Mouse (Mus musculus) CH12.LX (cell line): ENCODE measurements around the gene Fbxo39. TPM values are rescaled to one million over a fixed set of nuclear protein-coding genes. Genes with fewer than 3 reads are reported as not detected.

Experiments
- DNase-seq: peaks from one replicate; pipeline ENCODE4 v3.0.0-alpha.2; 2013; ENCODE audit errors: extremely low read depth
- H3K27ac ChIP-seq: 2 replicates; pipeline ENCODE4 v1.5.1; 2012; ENCODE audit warnings: low read depth, mild to moderate bottlenecking, control low read depth, moderate library complexity; ENCODE audit not compliant: insufficient read depth
- H3K27me3 ChIP-seq: replicated peaks from 2 replicates; pipeline ENCODE3; 2012; ENCODE audit warnings: inconsistent platforms
- H3K36me3 ChIP-seq, 2 experiments: replicated peaks in 1 of 2; 2 replicates each; pipeline versions ENCODE3 to v1.6.1; 2012; ENCODE audit warnings: inconsistent platforms in 1 of 2, low read length in 1 of 2, mild to moderate bottlenecking in 1 of 2, mixed read lengths in 1 of 2, moderate library complexity in 1 of 2; ENCODE audit not compliant: control insufficient read depth in 1 of 2, insufficient read depth in 1 of 2
- H3K4me1 ChIP-seq, 2 experiments: 2 replicates each; pipeline ENCODE4 v1.6.1; 2012; ENCODE audit warnings: inconsistent platforms in 1 of 2, moderate library complexity in 1 of 2; ENCODE audit not compliant: insufficient read depth in 2 of 2, control insufficient read depth in 1 of 2
- H3K4me2 ChIP-seq: 2 replicates; pipeline ENCODE4 v1.6.1; 2012; ENCODE audit warnings: low read depth, mild to moderate bottlenecking, control low read depth; ENCODE audit not compliant: poor library complexity, insufficient read depth, severe bottlenecking
- H3K4me3 ChIP-seq, 3 experiments: fragments of 150-350 bp in 1 of 3; sonication (generic) in 1 of 3; replicated peaks in 1 of 3; 2 replicates each; pipeline versions ENCODE3 to v1.5.1; 2011 to 2012; ENCODE audit warnings: low read depth in 2 of 3, low read length in 2 of 3, mild to moderate bottlenecking in 2 of 3, moderate library complexity in 2 of 3, control low read depth in 1 of 3, improper control_type of control experiment in 1 of 3, inconsistent platforms in 1 of 3, mixed read lengths in 1 of 3; ENCODE audit not compliant: poor library complexity in 1 of 3
- H3K79me2 ChIP-seq: replicated peaks from 2 replicates; pipeline ENCODE4 v1.6.1; 2012; ENCODE audit warnings: mild to moderate bottlenecking, moderate library complexity; ENCODE audit not compliant: control insufficient read depth, poor library complexity, insufficient read depth, severe bottlenecking; ENCODE audit errors: extremely low read depth
- H3K9ac ChIP-seq: 2 replicates; pipeline ENCODE4 v1.6.1; 2012; ENCODE audit warnings: low read depth, mild to moderate bottlenecking, control low read depth, moderate library complexity; ENCODE audit not compliant: insufficient read depth
- H3K9me3 ChIP-seq: replicated peaks from 2 replicates; pipeline ENCODE3; 2012; ENCODE audit warnings: low read length, inconsistent platforms, mixed read lengths
- CHD1 ChIP-seq: IDR thresholded peaks from 2 replicates; pipeline ENCODE4 v1.6.1; 2012; ENCODE audit warnings: low read depth, low read length, improper control_type of control experiment, inconsistent platforms
- CTCF ChIP-seq, 2 experiments: IDR thresholded peaks in 1 of 2; conservative IDR thresholded peaks in 1 of 2; 2 replicates each; pipeline ENCODE4 v1.5.1; 2011 to 2012; ENCODE audit warnings: low read depth in 2 of 2, low read length in 2 of 2, improper control_type of control experiment in 1 of 2, inconsistent platforms in 1 of 2, mild to moderate bottlenecking in 1 of 2, moderate library complexity in 1 of 2
- E2F4 ChIP-seq: IDR thresholded peaks from 2 replicates; pipeline ENCODE4 v1.6.1; 2011; ENCODE audit warnings: low read depth, low read length, improper control_type of control experiment; ENCODE audit not compliant: insufficient replicate concordance
- KAT2A ChIP-seq: IDR thresholded peaks from 2 replicates; pipeline ENCODE4 v1.6.1; 2012; ENCODE audit warnings: low read length, improper control_type of control experiment, inconsistent platforms; ENCODE audit not compliant: insufficient replicate concordance
- MAFK ChIP-seq: IDR thresholded peaks from 2 replicates; pipeline ENCODE4 v1.6.1; 2011; ENCODE audit warnings: low read length, improper control_type of control experiment; ENCODE audit not compliant: insufficient replicate concordance
- MYC ChIP-seq: IDR thresholded peaks from 2 replicates; pipeline ENCODE4 v1.6.1; 2011; ENCODE audit warnings: low read depth, mild to moderate bottlenecking, improper control_type of control experiment, low read length
- NRF1 ChIP-seq: IDR thresholded peaks from 2 replicates; pipeline ENCODE4 v1.6.1; 2014; ENCODE audit warnings: low read depth, mild to moderate bottlenecking, inconsistent platforms, low read length, improper control_type of control experiment, moderate library complexity
- PAX5 ChIP-seq: IDR thresholded peaks from 2 replicates; pipeline ENCODE4 v1.6.1; 2012; ENCODE audit warnings: low read length, inconsistent platforms, mixed read lengths
- RAD21 ChIP-seq: IDR thresholded peaks from 2 replicates; pipeline ENCODE4 v1.6.1; 2011; ENCODE audit warnings: low read depth, mild to moderate bottlenecking, low read length, improper control_type of control experiment, moderate library complexity
- SMC3 ChIP-seq: IDR thresholded peaks from 2 replicates; pipeline ENCODE4 v1.6.1; 2011; ENCODE audit warnings: low read depth, low read length, improper control_type of control experiment
- TBP ChIP-seq: conservative IDR thresholded peaks from 2 replicates; pipeline ENCODE4 v1.6.1; 2011; ENCODE audit warnings: low read depth, low read length, improper control_type of control experiment
- UBTF ChIP-seq: IDR thresholded peaks from 2 replicates; pipeline ENCODE4 v1.6.1; 2012; ENCODE audit warnings: low read depth, mild to moderate bottlenecking, inconsistent platforms, low read length, improper control_type of control experiment, moderate library complexity
- USF2 ChIP-seq: conservative IDR thresholded peaks from 2 replicates; pipeline ENCODE4 v1.6.1; 2011; ENCODE audit warnings: low read depth, low read length, improper control_type of control experiment
- ZKSCAN1 ChIP-seq: IDR thresholded peaks from 2 replicates; pipeline ENCODE4 v1.6.1; 2012; ENCODE audit warnings: low read depth, inconsistent platforms, low read length, improper control_type of control experiment, borderline replicate concordance
- dilution Hi-C: fragments of 300-500 bp; cut with MboI; formaldehyde crosslinking; loops from 2 replicates; pipeline ENCODE4 v1.14.3; 2020; ENCODE audit warnings: low sequenced_read_pairs; ENCODE audit not compliant: extremely low pct_unique_long_range_greater_than_20kb, extremely low pct_ligation_motif_present
- in situ Hi-C: fragments of 300-500 bp; cut with MboI; formaldehyde crosslinking; loops from 3 replicates; pipeline ENCODE4 v1.14.3; 2019; ENCODE audit warnings: low sequenced_read_pairs, low pct_ligation_motif_present, low pct_unique_long_range_greater_than_20kb, mixed read lengths
- polyA plus RNA-seq: library from polyadenylated mRNA; unstranded; fragments of >175 nt; gene quantifications from 2 replicates; pipeline ENCODE4 v1.2.1, GENCODE M21; 2012; ENCODE audit warnings: low read depth; ENCODE audit not compliant: insufficient read length
- total RNA-seq, 2 experiments: library from RNA; depleted of rRNA; stranded (reverse); fragments of 300-350 nt in 1 of 2; fragments of >200 nt in 1 of 2; gene quantifications; 2 replicates each; pipeline ENCODE4 v1.2.3; 2012 to 2014

The Fbxo39 gene
- total and polyA plus RNA-seq, 3 experiments: 0.13 TPM; not detected in 2

DNA sequence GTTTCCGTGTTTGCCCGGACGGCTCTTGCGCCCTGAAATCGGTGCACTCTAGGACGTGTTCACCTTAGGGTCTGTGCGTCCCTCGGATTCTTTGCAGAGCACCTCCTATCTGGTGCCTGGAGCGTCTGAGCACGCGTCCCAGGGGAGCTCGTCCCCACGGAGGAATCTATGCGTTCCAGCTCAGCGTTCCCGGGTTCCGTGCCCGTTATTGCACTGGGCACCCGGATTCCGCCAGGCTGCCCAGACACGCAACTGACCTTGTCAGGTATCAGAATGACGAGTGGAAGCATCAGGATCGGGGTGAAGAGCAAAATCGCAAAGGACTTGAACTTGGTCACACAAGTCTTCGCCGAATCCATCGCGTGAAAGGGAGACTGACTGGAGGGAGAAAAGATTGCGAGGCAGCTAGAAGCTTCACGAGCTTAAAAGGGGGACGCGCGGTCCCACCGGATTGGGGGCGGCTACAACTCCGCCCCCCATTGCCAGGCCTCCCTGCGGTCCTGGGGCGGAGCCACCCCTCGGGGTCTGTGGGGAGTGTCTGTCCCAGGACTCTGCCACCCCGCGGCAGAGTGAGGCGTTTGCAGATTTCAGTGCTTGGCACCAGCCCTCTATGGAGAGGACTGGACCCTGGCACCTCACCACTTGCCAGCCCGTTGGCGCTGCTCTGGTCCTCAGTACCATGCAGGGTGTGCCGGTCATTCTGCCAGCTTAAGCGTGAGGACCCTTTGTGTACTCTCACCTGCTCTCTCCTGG, 47.9 kb upstream of the Fbxo39 start:
- no peaks in the 10 kb centered on the region for H3K79me2 ChIP-seq
- peak; percentile 35 for DNase-seq
- TF ChIP-seq PAX5 (no peak), RAD21 (peak; percentile 26), KAT2A (no peak), CTCF (conservative IDR thresholded peaks at IDR 0.05 in 1 of 2, IDR thresholded peaks at IDR 0.05 in 1 of 2; ENCODE audit: low read depth in 2 of 2, low read length in 2 of 2) (peak in 1 of 2 experiments; percentile 72; a peak in 2 of 4 replicates), CHD1 (no peak), SMC3 (peak; percentile 76)
- TF ChIP-seq, all 38 proteins: peak for 3
- peak overlapping the region; percentile 59 for H3K4me2 ChIP-seq
- in situ Hi-C loops: no loop called here
- dilution Hi-C loops: no loop called here
- H3K36me3 ChIP-seq: no peaks in the 10 kb centered on the region
- no peak overlapping the region for H3K9ac ChIP-seq
- H3K27ac ChIP-seq: no peak overlapping the region
- no peaks in the 10 kb centered on the region for H3K9me3 ChIP-seq
- H3K4me3 ChIP-seq: peak overlapping the region in 2 of 3 experiments; percentile 2 to 22
- H3K27me3 ChIP-seq: peaks cover 40% of the 10 kb centered on the region
- peaks cover 5 to 7% of the 10 kb centered on the region in 2 experiments for H3K4me1 ChIP-seq

- Histone ChIP-seq H3K27ac (no peak within 1 kb of the TSS), H3K27me3 (peaks cover 39% of the 10 kb centered on the region), H3K4me1 (peaks cover 5 to 7% of the 10 kb centered on the region in 2 experiments), H3K9me3 (no peaks in the 10 kb centered on the region), H3K36me3 (no peaks in the 10 kb centered on the region), H3K4me3 (peak within 1 kb of the TSS in 2 of 3 experiments; percentile 2 to 22), H3K9ac (no peak within 1 kb of the TSS), H3K79me2 (no peaks in the 10 kb centered on the region), H3K4me2 (peak within 1 kb of the TSS; percentile 59)
- in situ Hi-C loops: no loop called here
- TF ChIP-seq CTCF (conservative IDR thresholded peaks at IDR 0.05 in 1 of 2, IDR thresholded peaks at IDR 0.05 in 1 of 2; ENCODE audit: low read depth in 2 of 2, low read length in 2 of 2): peak in 1 of 2 experiments; percentile 4; a peak in 1 of 4 replicates
- peak; percentile 63 for TF ChIP-seq NRF1
- TF ChIP-seq UBTF: no peak
- no peak for DNase-seq
- dilution Hi-C loops: no loop called here
Observed at GRCm38 (mm10) chr11:72266960-72267560, 47.2 kb upstream of the Fbxo39 start, which contains the start of gene Slc13a5. Gene Slc13a5 (minus strand): TSS chr11:72267222.

GRCm38 (mm10) chr11:72271761-72272160, 42.5 kb upstream of the Fbxo39 start:
- Histone ChIP-seq H3K27ac (no peak overlapping the region), H3K4me1 (peaks cover 0 to under 1% of the 10 kb centered on the region in 2 experiments; a peak in 2 of 4 replicates), H3K36me3 (no peaks in the 10 kb centered on the region), H3K27me3 (peaks cover 34% of the 10 kb centered on the region), H3K4me3 (no peak overlapping the region)
- in situ Hi-C loops: no loop called here
- dilution Hi-C loops: no loop called here
- no peak for DNase-seq
- TF ChIP-seq USF2 (no peak), UBTF (no peak), ZKSCAN1 (no peak), TBP (no peak), MYC (no peak), MAFK (no peak), E2F4 (no peak)
- TF ChIP-seq, all 38 proteins: peak for 0
- no peak overlapping the region for H3K9ac ChIP-seq
- H3K79me2 ChIP-seq: no peaks in the 10 kb centered on the region
- H3K9me3 ChIP-seq: no peaks in the 10 kb centered on the region
- no peak overlapping the region for H3K4me2 ChIP-seq
